Mouse (Mus musculus) G1E (cell line): ENCODE results near the gene Lrrc27. TPM values are rescaled to one million over a fixed set of nuclear protein-coding genes. Genes with fewer than 3 reads are reported as not detected.

ENCODE experiments used
- ATAC-seq: 2 replicates; pipeline ENCODE4 v1.8.0; 2016; ENCODE audit warnings: mild to moderate bottlenecking; ENCODE audit not compliant: insufficient number of reproducible peaks, poor library complexity, low FRiP score, severe bottlenecking; ENCODE audit errors: extremely low read depth
- DNase-seq: peaks from one replicate; pipeline ENCODE4 v3.0.0; 2012; ENCODE audit warnings: low spot score
- H3K27me3 ChIP-seq: 2 replicates; pipeline ENCODE4 v1.6.1; 2012; ENCODE audit warnings: mild to moderate bottlenecking, low read length, inconsistent platforms; ENCODE audit not compliant: insufficient read depth
- H3K36me3 ChIP-seq: replicated peaks from 2 replicates; pipeline ENCODE3; 2012; ENCODE audit warnings: mild to moderate bottlenecking, inconsistent platforms
- H3K4me1 ChIP-seq: 2 replicates; pipeline ENCODE4 v1.6.1; 2012; ENCODE audit warnings: low read depth, low read length, inconsistent platforms, mixed read lengths; ENCODE audit not compliant: insufficient read depth
- H3K4me3 ChIP-seq: 2 replicates; pipeline ENCODE4 v1.5.1; 2012; ENCODE audit warnings: low read depth, mild to moderate bottlenecking, inconsistent platforms, low read length, moderate library complexity, mixed read lengths
- H3K9me3 ChIP-seq: replicated peaks from 2 replicates; pipeline ENCODE4 v1.6.1; 2012; ENCODE audit warnings: inconsistent platforms
- CTCF ChIP-seq: IDR thresholded peaks from 2 replicates; pipeline ENCODE4 v1.5.1; 2012; ENCODE audit warnings: low read depth, low read length, inconsistent platforms, mixed read lengths
- GATA1 ChIP-seq: IDR thresholded peaks from 2 replicates; pipeline ENCODE4 v1.6.1; 2012; ENCODE audit warnings: borderline replicate concordance, low read length, inconsistent platforms, mixed read lengths
- GATA2 ChIP-seq: IDR thresholded peaks from 2 replicates; pipeline ENCODE4 v1.6.1; 2012; ENCODE audit warnings: low read depth, low read length, inconsistent platforms, borderline replicate concordance
- POLR2AphosphoS5 ChIP-seq: IDR thresholded peaks from 2 replicates; pipeline ENCODE4 v1.6.1; 2012; ENCODE audit warnings: low read depth, low read length, inconsistent platforms; ENCODE audit not compliant: insufficient replicate concordance
- TAL1 ChIP-seq: conservative IDR thresholded peaks from 2 replicates; pipeline ENCODE4 v1.6.1; 2012; ENCODE audit warnings: low read depth, low read length, inconsistent platforms, mixed read lengths
- polyA plus RNA-seq: library from polyadenylated mRNA; stranded (reverse); fragments of >175 nt; gene quantifications from 2 replicates; pipeline ENCODE4 v1.2.3, GENCODE M21; 2012
- total RNA-seq, 2 experiments: library from RNA; stranded (forward) in 1 of 2; stranded (reverse) in 1 of 2; fragments of 200-1000 nt in 1 of 2; fragments of >200 nt in 1 of 2; fragmentation: Nextera tagmentation in 1 of 2; gene quantifications; 2 replicates each; pipeline ENCODE4 v1.2.3; 2014 to 2017

The Lrrc27 gene
- total and polyA plus RNA-seq, 3 experiments, result 1.0 TPM; not detected in 2

GRCm38 (mm10) chr7:139191619-139192018 is 21.2 kb upstream of the Lrrc27 start:
- Histone ChIP-seq H3K4me3 (no peak overlapping the region), H3K36me3 (no peaks in the 10 kb centered on the region), H3K27me3 (no peaks in the 10 kb centered on the region), H3K9me3 (peaks cover 41% of the 10 kb centered on the region), H3K4me1 (no peaks in the 10 kb centered on the region)
- ATAC-seq (no peak), DNase-seq (no peak)
- no peak for TF ChIP-seq POLR2AphosphoS5
- no peak for TF ChIP-seq GATA1
- TF ChIP-seq CTCF, result no peak
- TF ChIP-seq TAL1, result no peak
- no peak for TF ChIP-seq GATA2

- Histone ChIP-seq H3K9me3 (peaks cover 19% of the 10 kb centered on the region), H3K27me3 (no peaks in the 10 kb centered on the region), H3K36me3 (no peaks in the 10 kb centered on the region), H3K4me3 (no peak overlapping the region), H3K4me1 (no peaks in the 10 kb centered on the region)
- ATAC-seq (no peak), DNase-seq (no peak)
- TF ChIP-seq CTCF (no peak), GATA2 (no peak), POLR2AphosphoS5 (no peak), TAL1 (no peak), GATA1 (no peak)
Measured at GRCm38 (mm10) chr7:139197022-139197421, 15.8 kb upstream of the Lrrc27 start.

- DNase-seq, result no peak
Measured at GRCm38 (mm10) chr7:139200108-139200507, 12.7 kb upstream of the Lrrc27 start.

GRCm38 (mm10) chr7:139201209-139201608 is 11.6 kb upstream of the Lrrc27 start:
- Histone ChIP-seq H3K9me3 (peaks cover 10% of the 10 kb centered on the region), H3K27me3 (no peaks in the 10 kb centered on the region), H3K36me3 (no peaks in the 10 kb centered on the region), H3K4me1 (no peaks in the 10 kb centered on the region), H3K4me3 (no peak overlapping the region)
- no peak for TF ChIP-seq CTCF
- no peak for TF ChIP-seq GATA1
- TF ChIP-seq GATA2, result no peak
- TF ChIP-seq TAL1, result no peak
- TF ChIP-seq POLR2AphosphoS5, result no peak
- no peak for DNase-seq
- ATAC-seq, result no peak

More at GRCm38 (mm10) chr7:139200108-139200507, 12.7 kb upstream of the Lrrc27 start:
- no peak for ATAC-seq
- Histone ChIP-seq H3K4me1 (no peaks in the 10 kb centered on the region), H3K27me3 (no peaks in the 10 kb centered on the region), H3K36me3 (no peaks in the 10 kb centered on the region), H3K9me3 (peaks cover 14% of the 10 kb centered on the region), H3K4me3 (no peak overlapping the region)
- TF ChIP-seq GATA2 (no peak), CTCF (no peak), POLR2AphosphoS5 (no peak), GATA1 (no peak), TAL1 (no peak)

- Histone ChIP-seq H3K4me1 (no peaks in the 10 kb centered on the region; the same call in 1 of the 2 replicates), H3K9me3 (peaks cover 19% of the 10 kb centered on the region), H3K36me3 (no peaks in the 10 kb centered on the region), H3K27me3 (no peaks in the 10 kb centered on the region), H3K4me3 (no peak overlapping the region)
- TF ChIP-seq TAL1, result no peak
- TF ChIP-seq CTCF, result 0 out of 2 replicates have a peak, but pooled peaks have one; percentile 12
- TF ChIP-seq GATA2, result no peak
- no peak for TF ChIP-seq GATA1
- no peak for TF ChIP-seq POLR2AphosphoS5
- DNase-seq (no peak), ATAC-seq (peak; percentile 47; the same call in 1 of the 2 replicates)
Measured at GRCm38 (mm10) chr7:139208023-139208772, 4.6 kb upstream of the Lrrc27 start.

GRCm38 (mm10) chr7:139208773-139209095 is 4.1 kb upstream of the Lrrc27 start:
- DNase-seq (no peak), ATAC-seq (no peak)
- no peaks in the 10 kb centered on the region for H3K36me3 ChIP-seq
- no peak for TF ChIP-seq GATA1
- no peak for TF ChIP-seq POLR2AphosphoS5
- TF ChIP-seq TAL1, result no peak
- no peak for TF ChIP-seq CTCF
- no peak for TF ChIP-seq GATA2
- H3K9me3 ChIP-seq, result peaks cover 22% of the 10 kb centered on the region
- H3K4me1 ChIP-seq, result peaks cover 5% of the 10 kb centered on the region
- no peaks in the 10 kb centered on the region for H3K27me3 ChIP-seq
- no peak overlapping the region for H3K4me3 ChIP-seq
